Mouse (Mus musculus) neural tube, embryonic 13.5 days (tissue): ENCODE measurements around the gene Fzd7. TPM values are rescaled to one million over a fixed set of nuclear protein-coding genes. Genes with fewer than 3 reads are reported as not detected.
"Not testable (repeated sequence)": the region's sequence is repeated elsewhere in the genome, so short reads cannot be mapped to it uniquely, and the experiment has no call there.

Experiments
- ATAC-seq: fragments of 200-750 bp; cut with Nextera tagmentation; 2 replicates; pipeline ENCODE4 v1.8.0; 2017; ENCODE audit warnings: low read depth, mild to moderate bottlenecking, moderate TSS enrichment, moderate library complexity
- H3K27ac ChIP-seq: fragments of 300-500 bp; sonication (generic); replicated peaks from 2 replicates; pipeline ENCODE4 v1.5.1; 2015; ENCODE audit warnings: moderate library complexity, mild to moderate bottlenecking, inconsistent platforms
- H3K27me3 ChIP-seq: fragments of 300-500 bp; sonication (generic); 2 replicates; pipeline ENCODE4 v1.6.1; 2015; ENCODE audit warnings: mild to moderate bottlenecking, inconsistent platforms
- H3K36me3 ChIP-seq: fragments of 300-500 bp; sonication (generic); 2 replicates; pipeline ENCODE4 v1.6.1; 2015; ENCODE audit warnings: mild to moderate bottlenecking, inconsistent platforms
- H3K4me1 ChIP-seq: fragments of 300-500 bp; sonication (generic); replicated peaks from 2 replicates; pipeline ENCODE4 v1.6.1; 2015; ENCODE audit warnings: inconsistent platforms
- H3K4me2 ChIP-seq: fragments of 300-500 bp; sonication (generic); 2 replicates; pipeline ENCODE4 v1.6.1; 2015; ENCODE audit warnings: inconsistent platforms, mild to moderate bottlenecking, moderate library complexity
- H3K4me3 ChIP-seq: fragments of 300-500 bp; sonication (generic); 2 replicates; pipeline ENCODE4 v1.5.1; 2015; ENCODE audit warnings: mild to moderate bottlenecking, inconsistent platforms
- H3K9ac ChIP-seq: fragments of 300-500 bp; sonication (generic); 2 replicates; pipeline ENCODE4 v1.6.1; 2015; ENCODE audit warnings: moderate library complexity, mild to moderate bottlenecking, inconsistent platforms
- H3K9me3 ChIP-seq: fragments of 300-500 bp; sonication (generic); 2 replicates; pipeline ENCODE4 v1.6.1; 2016; ENCODE audit warnings: inconsistent platforms
- WGBS: fragments of 180-500 bp; shearing (Covaris S2); methylation state at CpG from one replicate; pipeline ENCODE4 v1.1.7; 2015; 5-methylcytosine and 5-hydroxymethylcytosine counted together
- polyA plus RNA-seq: library from polyadenylated mRNA; unstranded; fragments of >200 nt; fragmentation: Nextera tagmentation; extraction: Ambion mirVana; gene quantifications from 2 replicates; pipeline ENCODE4 v1.2.1, GENCODE M21; 2015

The Fzd7 gene
- polyA plus RNA-seq, result 6.7 and 6.8 TPM in 2 replicates

DNA sequence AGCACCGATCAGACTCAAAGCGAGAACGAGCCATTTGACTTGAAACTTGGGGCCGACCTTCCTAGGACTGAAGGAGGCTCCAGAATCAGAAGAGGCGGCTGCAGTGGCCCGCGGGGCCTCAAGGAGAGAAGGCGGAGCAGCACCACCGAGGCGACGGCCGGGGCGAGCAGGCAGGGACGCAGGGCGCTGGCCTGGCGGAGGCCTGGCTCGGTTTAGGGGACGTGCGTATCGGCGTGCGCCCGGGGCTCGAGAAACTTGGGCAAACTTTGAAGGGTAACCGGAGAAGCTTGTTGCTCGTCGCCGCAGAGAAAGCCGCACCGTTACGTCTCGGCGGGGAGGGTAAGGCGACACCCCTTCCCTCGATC lies at the start of gene Fzd7:
TSS of gene Fzd7 (plus strand) at position 94 of the 365 bp plus-strand sequence.
- WGBS, result 0% methylated on average over 35 of the region's 35 CpGs
- peaks cover 61% of the 10 kb centered on the region for H3K4me1 ChIP-seq
- H3K27me3 ChIP-seq, result peaks cover 17% of the 10 kb centered on the region; the same call in 1 of the 2 replicates
- peak; percentile 14 for ATAC-seq
- peak within 1 kb of the TSS; percentile 76 for H3K27ac ChIP-seq
- no peaks in the 10 kb centered on the region for H3K36me3 ChIP-seq
- H3K9me3 ChIP-seq, result no peaks in the 10 kb centered on the region
- peak within 1 kb of the TSS; percentile 97 for H3K4me2 ChIP-seq
- peak within 1 kb of the TSS; percentile 70 for H3K4me3 ChIP-seq
- H3K9ac ChIP-seq, result peak within 1 kb of the TSS; percentile 83

DNA sequence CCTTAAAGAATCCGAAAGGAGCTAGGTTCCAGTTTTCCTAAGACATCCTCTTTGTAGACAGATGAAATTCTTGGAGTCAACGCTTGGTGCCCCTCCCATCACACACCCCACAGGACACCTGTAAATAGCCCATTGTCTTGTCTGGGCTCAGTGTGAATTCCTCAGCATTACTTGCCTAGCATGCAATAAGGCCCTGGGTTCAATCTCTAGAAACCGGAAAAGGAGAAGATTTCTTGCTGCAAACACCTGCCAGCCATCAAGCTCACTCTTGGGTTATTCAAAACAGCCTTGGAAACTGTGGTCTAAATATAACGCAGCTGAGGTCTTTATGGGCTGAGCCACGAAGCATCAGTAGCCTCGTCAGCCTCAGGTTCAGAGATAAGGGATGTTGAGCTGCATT lies 48.9 kb upstream of the Fzd7 start:
- ATAC-seq, result no peak
- Histone ChIP-seq H3K4me3 (no peak overlapping the region), H3K27me3 (no peaks in the 10 kb centered on the region), H3K36me3 (no peaks in the 10 kb centered on the region), H3K9ac (no peak overlapping the region), H3K4me1 (peaks cover 10% of the 10 kb centered on the region), H3K4me2 (no peak overlapping the region), H3K27ac (no peak overlapping the region), H3K9me3 (no peaks in the 10 kb centered on the region)
- 82% methylated on average over 6 of the region's 6 CpGs for WGBS

- ATAC-seq, result no peak
- Histone ChIP-seq H3K27ac (no peak overlapping the region), H3K9ac (no peak overlapping the region), H3K4me3 (no peak overlapping the region), H3K4me1 (peaks cover 15% of the 10 kb centered on the region), H3K9me3 (no peaks in the 10 kb centered on the region), H3K4me2 (no peak overlapping the region), H3K36me3 (no peaks in the 10 kb centered on the region), H3K27me3 (no peaks in the 10 kb centered on the region)
- 73% methylated on average over 3 of the region's 3 CpGs for WGBS
Observed at GRCm38 (mm10) chr1:59434071-59434470, 48.2 kb upstream of the Fzd7 start.

- no peak for ATAC-seq
- H3K9ac ChIP-seq, result no peak overlapping the region
- H3K36me3 ChIP-seq, result no peaks in the 10 kb centered on the region
- no peak overlapping the region for H3K4me2 ChIP-seq
- no peak overlapping the region for H3K27ac ChIP-seq
- H3K9me3 ChIP-seq, result no peaks in the 10 kb centered on the region
- H3K4me1 ChIP-seq, result peaks cover 20% of the 10 kb centered on the region
- 96% methylated on average over 5 of the region's 5 CpGs for WGBS
- H3K4me3 ChIP-seq, result no peak overlapping the region
- no peaks in the 10 kb centered on the region for H3K27me3 ChIP-seq
Observed at GRCm38 (mm10) chr1:59435270-59435669, 47.0 kb upstream of the Fzd7 start.

GRCm38 (mm10) chr1:59436321-59436720 lies 45.9 kb upstream of the Fzd7 start:
- Histone ChIP-seq H3K4me2 (no peak overlapping the region), H3K36me3 (no peaks in the 10 kb centered on the region), H3K4me3 (no peak overlapping the region), H3K27me3 (no peaks in the 10 kb centered on the region), H3K27ac (no peak overlapping the region), H3K9me3 (no peaks in the 10 kb centered on the region), H3K4me1 (peaks cover 20% of the 10 kb centered on the region), H3K9ac (no peak overlapping the region)
- 76% methylated on average over 3 of the region's 3 CpGs for WGBS
- ATAC-seq, result no peak

GRCm38 (mm10) chr1:59437927-59438326 lies 44.3 kb upstream of the Fzd7 start:
- no peak overlapping the region for H3K4me3 ChIP-seq
- WGBS, result 10% methylated on average over 3 of the region's 3 CpGs
- no peaks in the 10 kb centered on the region for H3K9me3 ChIP-seq
- peak overlapping the region; percentile 61 for H3K27ac ChIP-seq
- H3K36me3 ChIP-seq, result no peaks in the 10 kb centered on the region
- no peak overlapping the region for H3K4me2 ChIP-seq
- no peak for ATAC-seq
- H3K4me1 ChIP-seq, result peaks cover 20% of the 10 kb centered on the region
- H3K9ac ChIP-seq, result no peak overlapping the region
- H3K27me3 ChIP-seq, result no peaks in the 10 kb centered on the region

GRCm38 (mm10) chr1:59438330-59438729 lies 43.9 kb upstream of the Fzd7 start:
- Histone ChIP-seq H3K4me1 (peaks cover 20% of the 10 kb centered on the region), H3K9me3 (no peaks in the 10 kb centered on the region), H3K9ac (no peak overlapping the region), H3K4me2 (no peak overlapping the region), H3K36me3 (no peaks in the 10 kb centered on the region), H3K4me3 (no peak overlapping the region), H3K27ac (peak overlapping the region; percentile 61), H3K27me3 (no peaks in the 10 kb centered on the region)
- 17% methylated on average over 4 of the region's 4 CpGs for WGBS
- no peak for ATAC-seq

- Histone ChIP-seq H3K4me3 (no peak overlapping the region), H3K9ac (no peak overlapping the region), H3K4me2 (no peak overlapping the region), H3K27me3 (no peaks in the 10 kb centered on the region), H3K9me3 (no peaks in the 10 kb centered on the region), H3K27ac (no peak overlapping the region), H3K4me1 (peaks cover 20% of the 10 kb centered on the region), H3K36me3 (no peaks in the 10 kb centered on the region)
- 63% methylated on average over 2 of the region's 2 CpGs for WGBS
- ATAC-seq, result no peak
Observed at GRCm38 (mm10) chr1:59439252-59439651, 43.0 kb upstream of the Fzd7 start.

DNA sequence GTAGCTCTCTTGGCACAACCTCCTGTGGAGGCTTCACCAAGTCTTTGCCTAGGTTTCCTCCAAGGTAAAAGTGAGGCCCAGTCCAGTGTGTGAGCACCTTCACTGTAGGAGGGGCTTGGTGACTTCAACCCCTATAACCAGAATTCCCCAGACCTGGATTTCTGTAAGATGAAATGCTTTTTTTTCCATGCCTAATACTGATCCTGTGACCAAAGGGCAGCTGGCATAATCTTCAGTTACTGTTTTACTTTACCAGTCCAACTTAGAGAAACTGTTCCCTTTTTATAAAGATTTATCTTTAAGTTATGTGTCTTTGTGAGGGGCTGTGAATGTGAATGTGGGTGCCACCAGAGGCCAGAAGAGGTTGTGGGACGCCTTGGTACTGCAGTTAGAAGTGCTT lies 42.3 kb upstream of the Fzd7 start:
- no peaks in the 10 kb centered on the region for H3K36me3 ChIP-seq
- peaks cover 20% of the 10 kb centered on the region for H3K4me1 ChIP-seq
- no peaks in the 10 kb centered on the region for H3K27me3 ChIP-seq
- ATAC-seq, result no peak
- H3K9ac ChIP-seq, result no peak overlapping the region
- no peak overlapping the region for H3K4me3 ChIP-seq
- no peaks in the 10 kb centered on the region for H3K9me3 ChIP-seq
- no peak overlapping the region for H3K4me2 ChIP-seq
- WGBS, result 81% methylated on average over 1 of the region's 1 CpGs
- H3K27ac ChIP-seq, result no peak overlapping the region

- H3K9me3 ChIP-seq, H3K4me2 ChIP-seq, H3K36me3 ChIP-seq, ATAC-seq, H3K27ac ChIP-seq, H3K27me3 ChIP-seq, H3K4me3 ChIP-seq, H3K9ac ChIP-seq: not testable (repeated sequence)
- whole genome bisulfite sequencing, result 89% methylated on average over 14 of the region's 14 CpGs
- peaks cover 15% of the 10 kb centered on the region for H3K4me1 ChIP-seq
Observed at GRCm38 (mm10) chr1:59442721-59443120, 39.5 kb upstream of the Fzd7 start.

DNA sequence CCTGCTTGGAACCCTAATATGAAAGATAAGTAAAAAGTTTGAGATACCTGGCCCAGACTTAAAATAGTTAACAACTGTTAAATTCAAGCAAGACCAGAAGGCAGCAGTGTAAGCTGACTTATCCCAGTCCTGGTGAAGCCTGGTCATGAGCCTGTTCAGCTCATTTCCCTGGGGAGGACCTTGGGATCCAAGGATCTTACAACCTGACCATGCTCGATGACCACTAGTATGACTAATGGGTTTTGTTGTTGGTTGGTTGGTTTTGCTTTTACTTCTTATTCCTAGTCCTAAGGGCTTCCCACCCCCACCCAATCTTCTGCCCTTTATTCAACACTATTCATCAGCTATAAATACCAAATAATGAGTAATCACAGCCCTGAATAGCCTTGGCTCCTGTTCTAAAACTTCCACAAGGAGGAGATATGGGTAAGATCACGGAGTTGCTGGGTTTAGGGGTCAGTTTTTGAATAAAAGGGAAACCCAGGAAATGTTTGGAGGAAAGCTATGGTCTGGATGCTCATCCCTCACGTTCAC lies 38.0 kb upstream of the Fzd7 start:
- no peaks in the 10 kb centered on the region for H3K27me3 ChIP-seq
- H3K36me3 ChIP-seq, result no peaks in the 10 kb centered on the region
- H3K4me2 ChIP-seq, result no peak overlapping the region
- no peaks in the 10 kb centered on the region for H3K9me3 ChIP-seq
- 86% methylated on average over 3 of the region's 3 CpGs for WGBS
- H3K27ac ChIP-seq, result no peak overlapping the region
- H3K4me3 ChIP-seq, result no peak overlapping the region
- H3K4me1 ChIP-seq, result peaks cover 14% of the 10 kb centered on the region
- no peak overlapping the region for H3K9ac ChIP-seq
- ATAC-seq, result no peak

DNA sequence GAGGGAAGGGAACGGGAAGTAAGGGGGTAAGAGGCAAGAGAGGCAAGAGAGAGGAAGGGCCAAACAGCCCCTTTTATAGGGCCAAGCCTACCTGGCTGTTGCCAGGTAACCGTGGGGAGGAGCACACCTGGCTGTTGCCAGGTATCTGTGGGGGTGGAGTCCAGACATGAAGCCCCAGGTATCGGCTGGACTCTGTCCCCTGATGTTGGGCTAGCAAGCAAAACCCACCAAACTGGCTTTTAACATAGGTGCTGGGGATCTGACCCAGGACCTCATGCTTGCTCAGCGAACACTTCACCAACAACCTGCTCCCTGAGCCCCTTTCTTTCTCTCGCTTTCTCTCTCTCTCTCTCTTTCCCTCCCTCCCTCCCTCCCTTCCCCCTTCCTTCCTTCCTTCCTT lies 37.0 kb upstream of the Fzd7 start:
- Histone ChIP-seq H3K36me3 (no peaks in the 10 kb centered on the region), H3K4me3 (no peak overlapping the region), H3K9ac (no peak overlapping the region), H3K4me1 (peaks cover 16% of the 10 kb centered on the region), H3K4me2 (no peak overlapping the region), H3K27me3 (no peaks in the 10 kb centered on the region), H3K27ac (no peak overlapping the region), H3K9me3 (no peaks in the 10 kb centered on the region)
- WGBS, result 88% methylated on average over 5 of the region's 5 CpGs
- no peak for ATAC-seq
